Mouse (Mus musculus): ENCODE results near the gene Rtn4rl1.
A peak's percentile ranks its signal among the peaks of the same experiment; 100 is the strongest.

GRCm38 (mm10) chr11:75157037-75157436 lies 36.5 kb upstream of the Rtn4rl1 start:
- TF ChIP-seq CTCF (IDR thresholded peaks at IDR 0.05) (no peak), EP300 (IDR thresholded peaks at IDR 0.05; ENCODE audit: insufficient read depth, low read depth, low read length) (peak; percentile 80; the same call in 1 of the 2 replicates), POLR2A (IDR thresholded peaks at IDR 0.05; ENCODE audit: insufficient read depth, low read depth, low read length) (0 out of 2 replicates have a peak, but pooled peaks have one; percentile 15)

All from heart, adult 2 months (tissue).